Mouse (Mus musculus) embryonic fibroblast, embryonic 13.5 days (primary cell): ENCODE measurements around the gene Akt2.

Experiments used
- CTCF ChIP-seq: IDR thresholded peaks from 2 replicates; pipeline ENCODE4 v1.5.1; 2011; ENCODE audit warnings: mild to moderate bottlenecking, control low read depth, low read length, moderate library complexity, borderline replicate concordance; ENCODE audit not compliant: insufficient read depth
- POLR2A ChIP-seq: IDR thresholded peaks from 2 replicates; pipeline ENCODE4 v1.6.1; 2011; ENCODE audit warnings: low read depth, mild to moderate bottlenecking, control low read depth, low read length, moderate library complexity

- TF ChIP-seq POLR2A: no peak
- TF ChIP-seq CTCF: no peak
Measured at GRCm38 (mm10) chr7:27627707-27628106, 36.4 kb downstream of the Akt2 start.
